Mouse (Mus musculus) C2C12 (cell line): ENCODE data around the gene Fez1.

Experiments
- CEBPB ChIP-seq: IDR thresholded peaks from one replicate; pipeline ENCODE4 v1.6.1; 2011; ENCODE audit warnings: low read depth, mild to moderate bottlenecking, control low read depth, moderate library complexity
- CTCF ChIP-seq: IDR thresholded peaks from one replicate; pipeline ENCODE4 v1.5.1; 2011; ENCODE audit not compliant: control insufficient read depth, insufficient read depth, insufficient read length
- FOSL1 ChIP-seq: IDR thresholded peaks from one replicate; pipeline ENCODE4 v1.8.0; 2011; ENCODE audit warnings: mild to moderate bottlenecking, low read length; ENCODE audit not compliant: poor library complexity, insufficient read depth, severe bottlenecking
- MAX ChIP-seq: IDR thresholded peaks from one replicate; pipeline ENCODE4 v1.6.1; 2011; ENCODE audit warnings: mild to moderate bottlenecking, control low read depth
- MYOD1 ChIP-seq: IDR thresholded peaks from one replicate; pipeline ENCODE4 v1.6.1; 2011; ENCODE audit warnings: low read depth; ENCODE audit not compliant: control insufficient read depth, insufficient read length
- MYOG ChIP-seq: IDR thresholded peaks from one replicate; pipeline ENCODE4 v1.6.1; 2011; ENCODE audit not compliant: control insufficient read depth, insufficient read length; ENCODE audit errors: extremely low read depth
- USF1 ChIP-seq: IDR thresholded peaks from one replicate; pipeline ENCODE4 v1.6.1; 2011; ENCODE audit warnings: low read depth, mild to moderate bottlenecking, control low read depth, moderate library complexity

DNA sequence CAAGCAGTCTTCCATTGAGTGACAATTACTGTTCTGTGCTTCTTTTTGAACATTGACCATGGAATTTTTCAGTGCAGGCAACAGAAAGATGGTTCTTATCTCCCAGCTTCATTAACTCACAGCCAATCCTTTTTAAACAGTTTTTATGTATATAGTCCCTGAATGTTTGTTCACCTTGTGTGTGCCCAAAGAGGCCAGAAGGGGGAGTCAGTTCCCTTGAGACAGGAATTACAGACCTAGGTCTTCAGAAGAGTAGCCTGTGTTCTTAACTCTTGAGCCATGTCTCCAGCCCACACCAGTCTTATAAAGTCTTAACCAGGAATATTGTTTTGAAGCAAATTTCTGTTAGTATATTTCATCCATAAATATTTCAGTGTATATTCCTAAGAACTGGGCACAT lies 55.1 kb downstream of the Fez1 start:
- no peak for TF ChIP-seq CTCF
- TF ChIP-seq USF1 = no peak
- TF ChIP-seq CEBPB = no peak
- TF ChIP-seq MAX = no peak
- TF ChIP-seq MYOD1 = no peak
- TF ChIP-seq MYOG = no peak
- TF ChIP-seq FOSL1 = no peak
